Mouse (Mus musculus) E14TG2a.4 (cell line): Measurements from ENCODE around the gene Ptprm.
A peak's percentile ranks its signal among the peaks of the same experiment; 100 is the strongest.

Experiments used
- H3K27me3 ChIP-seq: 2 replicates; pipeline ENCODE4 v1.6.1; 2014; ENCODE audit warnings: low read length, control low read depth; ENCODE audit not compliant: insufficient read depth
- H3K36me3 ChIP-seq: 2 replicates; pipeline ENCODE4 v1.6.1; 2014; ENCODE audit warnings: low read length, control low read depth; ENCODE audit not compliant: insufficient read depth
- H3K4me1 ChIP-seq: replicated peaks from 2 replicates; pipeline ENCODE4 v1.6.1; 2014; ENCODE audit warnings: low read depth, low read length, control low read depth
- H3K4me3 ChIP-seq: replicated peaks from 2 replicates; pipeline ENCODE4 v1.5.1; 2014; ENCODE audit warnings: mild to moderate bottlenecking, low read length
- H3K9me3 ChIP-seq: 2 replicates; pipeline ENCODE4 v1.6.1; 2014; ENCODE audit warnings: low read length, control low read depth
- CTCF ChIP-seq: conservative IDR thresholded peaks from 2 replicates; pipeline ENCODE4 v1.5.1; 2014; ENCODE audit warnings: low read length
- NANOG ChIP-seq: IDR thresholded peaks from 2 replicates; pipeline ENCODE4 v1.6.1; 2014; ENCODE audit warnings: borderline replicate concordance, low read length, mixed read lengths
- POU5F1 ChIP-seq: IDR thresholded peaks from 2 replicates; pipeline ENCODE4 v1.6.1; 2014; ENCODE audit warnings: low read length, borderline replicate concordance

The Ptprm gene

DNA sequence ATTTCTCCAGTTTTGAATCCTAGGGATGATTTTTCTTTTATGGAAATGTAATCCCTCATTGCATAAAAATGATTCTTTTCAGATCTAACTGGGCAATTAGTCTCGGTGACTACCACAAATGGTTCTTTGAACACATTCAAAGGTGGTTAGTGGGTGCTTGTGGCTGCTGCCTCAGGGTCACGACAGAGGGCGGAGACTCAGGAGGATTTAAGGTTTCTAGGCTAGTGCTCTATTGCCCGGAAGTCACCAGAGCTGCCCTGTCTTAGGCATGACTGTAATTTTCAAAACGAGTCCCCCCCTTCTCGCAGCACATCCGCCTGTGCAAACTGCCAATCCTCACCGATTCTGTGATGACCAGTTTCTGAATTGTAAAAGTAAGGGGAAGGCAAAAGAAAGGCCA, 683.0 kb downstream of the Ptprm start:
- Histone ChIP-seq H3K4me3 (peak overlapping the region; percentile 32; the same call in 1 of the 2 replicates), H3K27me3 (peaks cover 8% of the 10 kb centered on the region), H3K4me1 (0 out of 2 replicates have a peak, but pooled peaks cover 7% of the 10 kb centered on the region), H3K36me3 (no peaks in the 10 kb centered on the region), H3K9me3 (no peaks in the 10 kb centered on the region)
- TF ChIP-seq POU5F1: no peak
- TF ChIP-seq NANOG: no peak
- no peak for TF ChIP-seq CTCF

- no peaks in the 10 kb centered on the region for H3K27me3 ChIP-seq
- H3K9me3 ChIP-seq: no peaks in the 10 kb centered on the region
- H3K4me3 ChIP-seq: no peak overlapping the region
- no peaks in the 10 kb centered on the region for H3K36me3 ChIP-seq
- no peaks in the 10 kb centered on the region for H3K4me1 ChIP-seq
- TF ChIP-seq POU5F1 (no peak), CTCF (no peak), NANOG (no peak)
Observed at GRCm38 (mm10) chr17:66665791-66666190, 688.5 kb downstream of the Ptprm start.

- Histone ChIP-seq H3K36me3 (no peaks in the 10 kb centered on the region), H3K9me3 (no peaks in the 10 kb centered on the region), H3K4me1 (no peaks in the 10 kb centered on the region), H3K4me3 (no peak overlapping the region), H3K27me3 (no peaks in the 10 kb centered on the region)
- no peak for TF ChIP-seq POU5F1
Observed at GRCm38 (mm10) chr17:66665201-66665756, 689.0 kb downstream of the Ptprm start.

DNA sequence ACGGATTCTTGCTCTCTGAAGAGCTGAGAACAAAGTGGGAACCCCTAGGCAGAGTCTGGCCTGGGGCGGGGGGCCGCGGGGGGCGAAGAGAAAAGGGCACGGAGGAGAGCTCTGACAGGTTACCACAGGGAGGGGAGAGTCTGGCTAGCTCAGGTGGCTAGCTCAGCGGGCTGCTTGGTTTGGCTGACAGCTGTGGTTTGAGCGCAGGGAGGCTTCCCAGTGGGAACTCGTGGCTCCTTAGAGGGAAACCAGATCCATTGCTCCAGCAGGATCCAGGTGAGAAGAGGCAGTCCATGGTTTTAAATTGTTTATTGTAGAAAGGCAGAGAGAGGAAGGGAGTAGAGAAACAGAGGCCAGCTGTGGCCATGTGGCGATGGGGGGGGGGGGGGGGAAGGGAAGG, 689.5 kb downstream of the Ptprm start:
- no peak for TF ChIP-seq POU5F1
- no peak for TF ChIP-seq CTCF
- no peak for TF ChIP-seq NANOG
- Histone ChIP-seq H3K27me3 (no peaks in the 10 kb centered on the region), H3K9me3 (no peaks in the 10 kb centered on the region), H3K4me1 (no peaks in the 10 kb centered on the region), H3K4me3 (no peak overlapping the region), H3K36me3 (no peaks in the 10 kb centered on the region)

GRCm38 (mm10) chr17:66659242-66659641, 695.0 kb downstream of the Ptprm start:
- TF ChIP-seq POU5F1: no peak
- TF ChIP-seq NANOG: no peak
- no peak for TF ChIP-seq CTCF
- H3K9me3 ChIP-seq: no peaks in the 10 kb centered on the region
- no peaks in the 10 kb centered on the region for H3K4me1 ChIP-seq
- no peaks in the 10 kb centered on the region for H3K27me3 ChIP-seq
- no peaks in the 10 kb centered on the region for H3K36me3 ChIP-seq
- H3K4me3 ChIP-seq: no peak overlapping the region

- no peaks in the 10 kb centered on the region for H3K27me3 ChIP-seq
- H3K36me3 ChIP-seq: no peaks in the 10 kb centered on the region
- peaks cover 12% of the 10 kb centered on the region for H3K9me3 ChIP-seq
- no peaks in the 10 kb centered on the region for H3K4me1 ChIP-seq
- no peak overlapping the region for H3K4me3 ChIP-seq
- TF ChIP-seq NANOG: no peak
- TF ChIP-seq POU5F1: no peak
- TF ChIP-seq CTCF: no peak
Observed at GRCm38 (mm10) chr17:66637951-66638722, 716.1 kb downstream of the Ptprm start.

- Histone ChIP-seq H3K4me3 (no peak overlapping the region), H3K36me3 (no peaks in the 10 kb centered on the region), H3K4me1 (no peaks in the 10 kb centered on the region), H3K9me3 (no peaks in the 10 kb centered on the region), H3K27me3 (no peaks in the 10 kb centered on the region)
- TF ChIP-seq CTCF (no peak), NANOG (no peak), POU5F1 (no peak)
Observed at GRCm38 (mm10) chr17:66619996-66620656, 734.1 kb downstream of the Ptprm start.

DNA sequence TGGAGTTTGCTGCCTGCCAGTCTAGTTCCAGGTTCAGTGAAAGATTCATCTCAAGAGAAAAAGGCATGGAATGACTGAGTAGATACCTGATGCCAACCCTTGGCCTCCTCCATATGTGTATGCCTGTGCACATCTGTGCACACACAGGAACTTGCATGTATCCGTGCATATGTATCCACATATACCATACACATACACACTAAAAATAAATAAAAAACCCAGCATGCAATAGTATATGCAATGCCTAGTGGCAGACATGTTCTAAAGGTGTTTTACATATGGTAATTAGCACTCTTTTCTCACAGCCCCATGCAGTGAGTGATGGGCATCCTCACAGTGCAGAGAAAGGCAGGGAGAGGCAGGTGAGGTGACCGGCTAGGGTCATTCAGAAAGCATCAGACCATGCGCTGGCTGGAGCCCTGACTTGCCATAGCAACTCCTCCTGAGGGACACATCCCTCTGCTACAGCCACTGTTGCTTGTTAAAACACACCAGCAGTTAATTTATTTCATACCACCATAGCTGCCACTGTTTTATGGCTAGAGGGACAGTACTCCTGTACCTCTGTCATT, 734.9 kb downstream of the Ptprm start:
- no peaks in the 10 kb centered on the region for H3K4me1 ChIP-seq
- H3K27me3 ChIP-seq: no peaks in the 10 kb centered on the region
- no peaks in the 10 kb centered on the region for H3K36me3 ChIP-seq
- no peaks in the 10 kb centered on the region for H3K9me3 ChIP-seq
- no peak overlapping the region for H3K4me3 ChIP-seq
- TF ChIP-seq CTCF (no peak), POU5F1 (no peak), NANOG (no peak)
